Mouse (Mus musculus): ENCODE measurements at regions not wholly inside any gene's neighbourhood (a gene's known extent, or its start where the extent isn't known, plus 50 kb on each side); places are given as distances from the start of the nearest gene placed in this dataset.
"Not testable (repeated sequence)": the region's sequence is repeated elsewhere in the genome, so short reads cannot be mapped to it uniquely, and the experiment has no call there.

GRCm38 (mm10) chr16:54983759-54984218 lies 314.0 kb downstream of the Zpld1 start:
- H3K27me3 ChIP-seq (replicated peaks), result no peaks in the 10 kb centered on the region
- H3K36me3 ChIP-seq (replicated peaks), result no peaks in the 10 kb centered on the region
- no peak overlapping the region for H3K9ac ChIP-seq
- peak overlapping the region; percentile 67; the same call in 1 of the 2 replicates for H3K27ac ChIP-seq
- ATAC-seq (replicated peaks), result peak; percentile 91
- 2% methylated on average over 9 of the region's 9 CpGs for WGBS
- H3K4me2 ChIP-seq, result peak overlapping the region; percentile 43
- H3K4me1 ChIP-seq, result peaks cover 4% of the 10 kb centered on the region; the same call in 1 of the 2 replicates
- peak overlapping the region; percentile 27 for H3K4me3 ChIP-seq
- H3K9me3 ChIP-seq, result no peaks in the 10 kb centered on the region

- H3K27ac ChIP-seq, result no peak overlapping the region
- no peak overlapping the region for H3K4me3 ChIP-seq
- H3K9me3 ChIP-seq, result no peaks in the 10 kb centered on the region
- no peaks in the 10 kb centered on the region for H3K36me3 ChIP-seq (replicated peaks)
- H3K9ac ChIP-seq, result no peak overlapping the region
- H3K27me3 ChIP-seq (replicated peaks), result no peaks in the 10 kb centered on the region
- 88% methylated on average over 6 of the region's 6 CpGs for WGBS
- no peak for ATAC-seq (replicated peaks)
- no peak overlapping the region for H3K4me2 ChIP-seq
- no peaks in the 10 kb centered on the region for H3K4me1 ChIP-seq
Measured at GRCm38 (mm10) chr16:54970356-54970755, 327.4 kb downstream of the Zpld1 start.

- no peak overlapping the region for H3K9ac ChIP-seq
- ATAC-seq (replicated peaks), result no peak
- no peaks in the 10 kb centered on the region for H3K36me3 ChIP-seq (replicated peaks)
- WGBS, result 34% methylated on average over 7 of the region's 7 CpGs
- no peak overlapping the region for H3K4me3 ChIP-seq
- H3K27me3 ChIP-seq (replicated peaks), result no peaks in the 10 kb centered on the region
- H3K27ac ChIP-seq, result no peak overlapping the region
- H3K4me1 ChIP-seq, result peaks cover 5% of the 10 kb centered on the region; the same call in 1 of the 2 replicates
- H3K4me2 ChIP-seq, result 0 out of 2 replicates have a peak overlapping the region, but pooled peaks have one; percentile 0
- no peaks in the 10 kb centered on the region for H3K9me3 ChIP-seq
Measured at GRCm38 (mm10) chr16:54943808-54944315, 353.9 kb downstream of the Zpld1 start.

- H3K4me2 ChIP-seq, result no peak overlapping the region
- WGBS, result 67% methylated on average over 3 of the region's 3 CpGs
- H3K9ac ChIP-seq, result no peak overlapping the region
- no peak overlapping the region for H3K27ac ChIP-seq
- H3K4me3 ChIP-seq, result no peak overlapping the region
- no peaks in the 10 kb centered on the region for H3K27me3 ChIP-seq (replicated peaks)
- ATAC-seq (replicated peaks), result no peak
- H3K4me1 ChIP-seq, result no peaks in the 10 kb centered on the region
- no peaks in the 10 kb centered on the region for H3K9me3 ChIP-seq
- H3K36me3 ChIP-seq (replicated peaks), result no peaks in the 10 kb centered on the region
Measured at GRCm38 (mm10) chr16:54928259-54928658, 369.5 kb downstream of the Zpld1 start.

- Histone ChIP-seq H3K27ac (no peak overlapping the region), H3K4me3 (no peak overlapping the region), H3K4me2 (no peak overlapping the region), H3K27me3 (replicated peaks) (no peaks in the 10 kb centered on the region), H3K36me3 (replicated peaks) (no peaks in the 10 kb centered on the region), H3K9ac (no peak overlapping the region), H3K9me3 (no peaks in the 10 kb centered on the region), H3K4me1 (no peaks in the 10 kb centered on the region)
- no peak for ATAC-seq (replicated peaks)
- WGBS, result 94% methylated on average over 4 of the region's 4 CpGs
Measured at GRCm38 (mm10) chr16:54902911-54903310, 394.9 kb downstream of the Zpld1 start.

- Histone ChIP-seq H3K27ac (no peak overlapping the region), H3K9me3 (no peaks in the 10 kb centered on the region), H3K36me3 (replicated peaks) (no peaks in the 10 kb centered on the region), H3K4me3 (no peak overlapping the region), H3K4me2 (no peak overlapping the region), H3K9ac (no peak overlapping the region), H3K4me1 (no peaks in the 10 kb centered on the region), H3K27me3 (replicated peaks) (no peaks in the 10 kb centered on the region)
- 74% methylated on average over 1 of the region's 1 CpGs for WGBS
- ATAC-seq (replicated peaks), result no peak
Measured at GRCm38 (mm10) chr16:54901461-54901860, 396.3 kb downstream of the Zpld1 start.

- Histone ChIP-seq H3K9me3 (no peaks in the 10 kb centered on the region), H3K27me3 (replicated peaks) (no peaks in the 10 kb centered on the region), H3K27ac (no peak overlapping the region), H3K4me2 (no peak overlapping the region), H3K4me3 (no peak overlapping the region), H3K9ac (no peak overlapping the region), H3K36me3 (replicated peaks) (no peaks in the 10 kb centered on the region), H3K4me1 (no peaks in the 10 kb centered on the region)
- ATAC-seq (replicated peaks), result no peak
- WGBS, result 95% methylated on average over 5 of the region's 5 CpGs
Measured at GRCm38 (mm10) chr16:54894661-54895060, 403.1 kb downstream of the Zpld1 start.

- Histone ChIP-seq H3K9me3 (no peaks in the 10 kb centered on the region), H3K4me3 (no peak overlapping the region), H3K4me1 (no peaks in the 10 kb centered on the region), H3K27me3 (replicated peaks) (no peaks in the 10 kb centered on the region), H3K27ac (no peak overlapping the region), H3K4me2 (no peak overlapping the region), H3K9ac (no peak overlapping the region), H3K36me3 (replicated peaks) (no peaks in the 10 kb centered on the region)
- ATAC-seq (replicated peaks), result peak; percentile 60; the same call in 1 of the 2 replicates
Measured at GRCm38 (mm10) chr16:54857369-54857768, 440.4 kb downstream of the Zpld1 start.

GRCm38 (mm10) chr16:54842996-54843395 lies 454.8 kb downstream of the Zpld1 start:
- not testable (repeated sequence) for H3K27me3 ChIP-seq (replicated peaks); H3K27ac ChIP-seq; H3K9ac ChIP-seq; H3K4me3 ChIP-seq; ATAC-seq (replicated peaks); H3K36me3 ChIP-seq (replicated peaks); H3K4me2 ChIP-seq; H3K4me1 ChIP-seq; H3K9me3 ChIP-seq
- WGBS, result 87% methylated on average over 4 of the region's 4 CpGs
